Mouse (Mus musculus): ENCODE measurements around the gene Asxl1. TPM values are rescaled to one million over a fixed set of nuclear protein-coding genes. Genes with fewer than 3 reads are reported as not detected.
A peak's percentile ranks its signal among the peaks of the same experiment; 100 is the strongest.

Asxl1 gene
- total RNA-seq (2022): 10 to 100 TPM; 32.3 to 39.0 (median 34.2) TPM

- peak; percentile 95 to 98 for DNase-seq (ENCODE audit: low spot score in 2 of 2)
Measured at GRCm38 (mm10) chr2:153345454-153346220, at the start of gene Asxl1. Gene Asxl1, plus strand, starts transcription at chr2:153345829.

- no peak for DNase-seq (ENCODE audit: low spot score in 2 of 2)
Measured at GRCm38 (mm10) chr2:153297771-153298170, 47.9 kb upstream of the Asxl1 start.

GRCm38 (mm10) chr2:153298460-153298859, 47.2 kb upstream of the Asxl1 start:
- DNase-seq (ENCODE audit: low spot score in 2 of 2): no peak

GRCm38 (mm10) chr2:153298863-153299262, 46.8 kb upstream of the Asxl1 start:
- no peak for DNase-seq (ENCODE audit: low spot score in 2 of 2)

GRCm38 (mm10) chr2:153301123-153301522, 44.5 kb upstream of the Asxl1 start:
- no peak for DNase-seq (ENCODE audit: low spot score in 2 of 2)

GRCm38 (mm10) chr2:153305240-153305639, 40.4 kb upstream of the Asxl1 start:
- DNase-seq (ENCODE audit: low spot score in 2 of 2): no peak

- DNase-seq (ENCODE audit: low spot score in 2 of 2): no peak
Measured at GRCm38 (mm10) chr2:153308586-153308985, 37.0 kb upstream of the Asxl1 start.

GRCm38 (mm10) chr2:153309106-153309505, 36.5 kb upstream of the Asxl1 start:
- no peak for DNase-seq (ENCODE audit: low spot score in 2 of 2)

GRCm38 (mm10) chr2:153310228-153310627, 35.4 kb upstream of the Asxl1 start:
- no peak for DNase-seq (ENCODE audit: low spot score in 2 of 2)

- no peak for DNase-seq (ENCODE audit: low spot score in 2 of 2)
Measured at GRCm38 (mm10) chr2:153312884-153313283, 32.7 kb upstream of the Asxl1 start.

GRCm38 (mm10) chr2:153318408-153318807, 27.2 kb upstream of the Asxl1 start:
- no peak for DNase-seq (ENCODE audit: low spot score in 2 of 2)

- no peak for DNase-seq (ENCODE audit: low spot score in 2 of 2)
Measured at GRCm38 (mm10) chr2:153319036-153319643, 26.5 kb upstream of the Asxl1 start.

- no peak for DNase-seq (ENCODE audit: low spot score in 2 of 2)
Measured at GRCm38 (mm10) chr2:153325706-153326376, 19.8 kb upstream of the Asxl1 start.

GRCm38 (mm10) chr2:153332271-153332670, 13.4 kb upstream of the Asxl1 start:
- DNase-seq (ENCODE audit: low spot score in 2 of 2): peak in 1 of 2 experiments; percentile 28

GRCm38 (mm10) chr2:153332981-153333380, 12.6 kb upstream of the Asxl1 start:
- DNase-seq (ENCODE audit: low spot score in 2 of 2): no peak

- no peak for DNase-seq (ENCODE audit: low spot score in 2 of 2)
Measured at GRCm38 (mm10) chr2:153333822-153334232, 11.8 kb upstream of the Asxl1 start.

GRCm38 (mm10) chr2:153334281-153334680, 11.3 kb upstream of the Asxl1 start:
- no peak for DNase-seq (ENCODE audit: low spot score in 2 of 2)

GRCm38 (mm10) chr2:153336117-153336516, 9.5 kb upstream of the Asxl1 start:
- DNase-seq (ENCODE audit: low spot score in 2 of 2): no peak

GRCm38 (mm10) chr2:153338361-153339350, 7.0 kb upstream of the Asxl1 start:
- no peak for DNase-seq (ENCODE audit: low spot score in 2 of 2)

- no peak for DNase-seq (ENCODE audit: low spot score in 2 of 2)
Measured at GRCm38 (mm10) chr2:153342166-153342565, 3.5 kb upstream of the Asxl1 start.

GRCm38 (mm10) chr2:153342602-153343001, 3.0 kb upstream of the Asxl1 start:
- no peak for DNase-seq (ENCODE audit: low spot score in 2 of 2)

All from layer of hippocampus, adult 8-10 months (tissue).